Mouse (Mus musculus): Measurements from ENCODE around the gene Cbfa2t3. TPM values are rescaled to one million over a fixed set of nuclear protein-coding genes. Genes with fewer than 3 reads are reported as not detected.

The Cbfa2t3 gene
- total RNA-seq, 2 experiments from 2014 or later, result 11.3 to 12.0 TPM

DNA sequence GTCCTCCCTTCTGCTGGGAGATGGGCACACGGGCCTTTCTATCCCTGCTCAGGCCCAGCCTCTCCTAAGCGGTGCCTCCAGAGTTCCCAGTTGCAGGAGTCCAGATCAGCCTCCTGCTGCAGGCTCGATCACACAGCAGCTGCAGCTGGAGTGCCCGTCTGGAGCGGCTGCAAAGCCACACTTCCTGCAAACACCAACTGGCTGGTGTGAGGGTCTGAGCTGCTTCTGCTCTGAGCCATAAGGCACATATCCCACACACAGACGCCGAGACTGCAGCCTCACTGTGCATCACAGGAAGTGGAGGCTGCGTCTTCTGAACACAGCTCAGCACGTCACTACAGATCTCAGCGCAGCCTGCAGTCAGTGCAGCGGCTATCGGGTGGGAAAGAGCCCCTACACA, 32.1 kb downstream of the Cbfa2t3 start:
- no peak for DNase-seq (ENCODE audit: low spot score in 2 of 2)

DNA sequence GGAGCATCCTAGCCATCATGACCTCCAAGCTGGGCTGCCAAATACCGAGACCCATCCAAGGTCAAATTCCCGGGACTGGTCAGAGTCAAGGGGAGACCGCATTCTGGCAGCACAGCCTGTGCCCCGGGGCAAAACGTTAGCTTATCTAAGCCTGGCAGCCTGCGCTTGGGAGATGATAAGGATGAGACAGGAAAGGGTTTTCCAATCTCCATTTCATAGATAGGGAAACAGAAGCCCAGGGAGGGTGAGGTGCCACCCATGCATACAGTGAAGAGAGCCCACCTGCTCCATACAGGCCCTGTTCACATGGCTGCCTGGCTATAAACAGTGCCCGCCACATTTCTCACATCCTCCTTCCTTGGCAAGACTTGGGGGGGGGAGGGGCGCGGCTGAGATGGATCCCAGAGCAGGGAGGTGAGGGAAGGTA, 32.6 kb downstream of the Cbfa2t3 start:
- DNase-seq (ENCODE audit: low spot score in 2 of 2), result no peak

DNA sequence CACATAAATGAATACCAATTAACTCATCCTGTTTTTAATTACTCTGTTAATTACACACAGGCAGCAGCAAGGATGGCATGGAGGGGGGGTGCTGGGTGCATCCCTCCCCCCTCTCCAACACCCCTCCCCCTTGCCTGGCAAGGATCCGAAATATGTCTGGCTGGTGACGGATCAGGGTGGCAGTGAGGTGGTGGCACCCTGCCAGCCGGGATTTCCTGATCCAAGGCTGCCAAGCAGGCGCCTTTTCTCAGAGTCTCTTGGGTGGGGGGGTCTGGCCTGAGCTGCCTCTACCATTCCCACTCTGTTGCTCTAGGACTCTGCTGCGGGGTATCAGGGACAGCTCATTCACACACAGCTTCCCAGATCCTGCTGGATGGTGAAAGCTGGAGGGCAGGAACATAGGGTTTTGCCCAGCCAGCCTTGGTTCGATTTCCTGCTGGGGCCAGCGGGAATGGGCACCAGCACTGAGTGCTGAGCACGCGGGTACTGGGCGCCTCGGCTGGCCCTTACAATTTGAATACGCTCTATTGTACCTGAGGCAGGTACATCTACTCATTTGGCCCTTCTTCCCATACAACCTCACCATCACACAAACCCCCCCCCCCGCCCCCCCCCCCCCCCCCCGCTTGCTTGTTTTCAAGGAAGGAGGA, 33.1 kb downstream of the Cbfa2t3 start:
- peak in 1 of 2 experiments; percentile 58 for DNase-seq (ENCODE audit: low spot score in 2 of 2)

DNA sequence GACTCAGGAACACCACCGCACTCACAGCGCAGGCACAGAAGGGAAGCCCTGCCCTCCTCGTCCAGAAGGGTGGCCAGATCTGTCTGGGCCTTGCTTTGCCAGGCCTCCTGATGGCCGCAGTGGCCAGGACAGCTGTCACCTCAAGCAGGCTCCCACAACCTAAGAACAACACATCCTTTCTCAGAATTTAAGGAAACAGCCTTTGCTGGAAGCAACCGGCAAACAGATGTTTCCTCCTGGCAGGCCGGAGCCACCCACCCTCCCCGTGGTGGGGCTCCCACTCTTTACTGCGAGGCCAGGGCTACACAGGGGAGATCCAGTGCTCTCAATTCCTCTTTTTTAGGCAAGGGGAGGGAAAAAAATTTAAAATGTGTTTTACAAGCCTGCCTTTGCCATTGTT, 33.7 kb downstream of the Cbfa2t3 start:
- DNase-seq (ENCODE audit: low spot score in 2 of 2), result no peak

DNA sequence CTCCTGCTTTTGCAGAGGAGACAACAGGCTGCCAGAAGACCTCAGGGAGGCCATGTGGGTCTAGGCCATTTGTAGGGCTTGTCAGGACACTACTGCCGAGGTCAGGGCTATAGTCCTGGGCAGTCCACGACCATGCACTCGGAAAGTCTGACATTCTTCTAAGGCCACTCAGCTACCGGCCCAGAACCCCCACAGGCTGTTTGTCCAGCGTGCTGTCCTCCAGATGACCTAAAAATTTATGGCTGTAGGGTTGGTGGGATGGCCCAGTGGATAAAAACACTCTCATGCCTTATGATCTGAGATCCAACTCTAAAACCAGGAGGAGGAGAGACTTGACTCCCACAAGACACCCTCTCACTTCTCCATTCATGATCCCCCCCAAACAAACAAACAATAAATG, 35.2 kb downstream of the Cbfa2t3 start:
- no peak for DNase-seq (ENCODE audit: low spot score in 2 of 2)

DNA sequence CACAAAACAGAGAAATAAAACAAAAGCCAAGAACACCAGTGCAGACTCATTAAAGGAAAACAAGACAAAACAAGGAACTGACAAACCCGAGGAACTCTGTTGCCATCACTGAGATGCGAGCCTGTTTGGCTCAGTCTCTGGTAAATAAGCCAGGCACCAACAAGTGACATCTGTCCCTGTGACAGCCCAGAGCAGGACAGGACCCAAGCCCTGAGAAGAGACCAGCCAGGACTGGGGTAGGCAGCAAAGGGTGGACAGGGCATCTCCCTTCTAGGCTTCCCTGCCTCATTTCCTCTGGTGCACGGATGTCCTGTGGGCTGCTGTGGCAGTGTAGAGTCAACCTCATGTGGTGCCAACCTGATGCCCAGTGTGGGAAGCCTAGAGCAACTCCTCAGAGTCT, 35.8 kb downstream of the Cbfa2t3 start:
- no peak for DNase-seq (ENCODE audit: low spot score in 2 of 2)

DNA sequence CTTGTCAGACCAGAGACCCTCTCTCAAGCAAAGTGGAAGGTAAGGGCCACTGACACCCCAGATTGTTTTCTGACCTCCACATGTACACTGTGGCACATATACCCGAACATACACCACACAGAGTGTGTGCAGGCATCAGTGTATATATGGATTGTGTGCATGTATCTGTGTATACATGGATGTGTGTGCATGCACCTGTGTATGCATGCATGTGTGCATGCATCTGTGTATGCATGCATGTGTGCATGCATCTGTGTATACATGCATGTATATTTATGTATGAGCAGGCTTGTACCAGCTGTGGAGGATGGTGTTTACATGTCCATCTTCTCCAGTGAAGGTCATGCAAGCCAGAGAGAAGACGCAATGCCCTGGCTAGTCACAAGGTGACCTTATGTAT, 37.0 kb downstream of the Cbfa2t3 start:
- DNase-seq (ENCODE audit: low spot score in 2 of 2), result no peak

DNA sequence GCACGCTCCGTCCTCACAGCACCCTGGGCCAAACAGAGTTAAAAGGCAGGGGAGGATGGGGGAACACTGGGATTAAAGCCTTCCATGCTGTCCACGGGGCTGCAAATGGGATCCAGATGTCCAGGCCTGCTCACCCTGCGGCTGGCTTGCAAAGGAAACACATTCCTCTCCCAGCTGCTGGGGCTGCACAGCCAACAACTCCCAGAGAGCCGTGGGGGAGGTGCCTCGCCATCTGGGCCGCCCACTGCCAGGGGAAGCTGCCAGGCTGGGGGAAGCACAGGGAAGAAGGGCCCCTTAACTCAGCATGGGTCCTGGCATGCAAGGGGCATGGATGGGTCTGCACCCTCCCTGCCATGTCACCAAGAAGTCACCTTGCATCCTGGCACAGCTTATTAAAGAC, 37.8 kb downstream of the Cbfa2t3 start:
- no peak for DNase-seq (ENCODE audit: low spot score in 2 of 2)

DNA sequence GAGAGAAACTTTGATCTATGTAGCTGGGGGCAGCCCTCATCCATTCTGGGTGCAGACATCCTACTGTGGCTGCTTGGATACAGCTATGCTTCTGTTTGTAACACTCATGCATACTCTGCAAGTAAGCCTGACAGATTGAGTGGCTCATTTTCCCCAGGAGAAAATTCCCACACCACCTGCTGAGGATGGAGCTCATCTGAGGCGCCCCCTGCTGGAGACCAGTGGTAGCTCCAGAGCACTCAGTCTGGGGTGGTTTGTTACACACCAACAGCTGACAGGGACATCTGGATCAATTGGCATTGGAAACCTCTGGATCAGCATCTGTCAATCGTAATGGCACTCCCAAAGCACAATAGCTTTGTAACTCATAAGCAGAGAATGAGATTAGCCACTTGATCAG, 38.9 kb downstream of the Cbfa2t3 start:
- DNase-seq (ENCODE audit: low spot score in 2 of 2), result no peak

DNA sequence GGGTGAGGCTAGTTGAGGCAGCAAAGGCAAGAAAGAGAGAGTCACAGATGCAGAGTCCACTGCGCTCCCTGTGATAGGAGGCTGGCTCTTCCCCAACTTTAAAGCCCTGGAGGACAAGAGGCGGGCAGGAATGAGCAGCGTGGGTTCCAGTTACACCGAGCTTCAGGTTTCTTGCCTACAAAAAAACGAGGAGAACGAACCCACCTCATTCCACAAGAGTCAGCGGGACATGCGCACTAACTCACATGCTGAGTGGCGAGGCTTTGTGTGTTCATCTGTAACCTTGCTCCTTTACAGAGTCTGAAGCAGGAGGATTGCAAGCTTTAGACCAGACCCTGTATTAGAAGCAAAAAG, 40.1 kb downstream of the Cbfa2t3 start:
- DNase-seq (ENCODE audit: low spot score in 2 of 2), result no peak

DNA sequence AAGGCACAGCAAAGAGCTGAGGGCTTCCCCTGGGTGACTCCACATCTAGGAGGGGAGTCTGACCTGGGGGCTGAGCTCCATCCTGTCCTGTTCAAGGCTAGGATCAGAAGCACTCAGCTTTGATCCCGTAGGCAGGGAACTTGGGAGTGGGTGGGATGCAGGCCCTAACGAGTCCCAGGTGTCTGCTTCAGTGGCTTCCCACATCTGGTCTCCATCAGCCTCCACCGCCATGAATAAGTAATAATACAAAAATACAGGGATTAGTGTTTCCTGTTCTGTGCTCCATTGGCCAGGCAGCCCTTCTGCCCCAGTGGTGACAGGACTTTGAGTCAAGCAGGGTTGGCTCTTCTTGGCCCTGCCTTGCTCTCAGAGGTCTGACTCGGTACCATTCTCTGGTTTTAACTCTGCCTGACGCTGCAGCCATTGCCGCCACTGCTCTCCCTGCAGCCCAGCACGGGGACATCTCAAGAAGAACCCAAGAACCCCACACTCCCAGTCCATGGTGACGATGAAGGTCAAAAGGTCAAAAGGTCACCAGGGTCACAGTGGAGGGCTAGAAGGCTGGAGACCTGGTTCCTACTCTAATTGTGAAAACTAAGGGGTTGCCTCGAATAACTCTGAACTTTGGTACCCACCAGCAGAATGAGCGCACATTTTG, 40.6 kb downstream of the Cbfa2t3 start:
- DNase-seq (ENCODE audit: low spot score in 2 of 2), result no peak

DNA sequence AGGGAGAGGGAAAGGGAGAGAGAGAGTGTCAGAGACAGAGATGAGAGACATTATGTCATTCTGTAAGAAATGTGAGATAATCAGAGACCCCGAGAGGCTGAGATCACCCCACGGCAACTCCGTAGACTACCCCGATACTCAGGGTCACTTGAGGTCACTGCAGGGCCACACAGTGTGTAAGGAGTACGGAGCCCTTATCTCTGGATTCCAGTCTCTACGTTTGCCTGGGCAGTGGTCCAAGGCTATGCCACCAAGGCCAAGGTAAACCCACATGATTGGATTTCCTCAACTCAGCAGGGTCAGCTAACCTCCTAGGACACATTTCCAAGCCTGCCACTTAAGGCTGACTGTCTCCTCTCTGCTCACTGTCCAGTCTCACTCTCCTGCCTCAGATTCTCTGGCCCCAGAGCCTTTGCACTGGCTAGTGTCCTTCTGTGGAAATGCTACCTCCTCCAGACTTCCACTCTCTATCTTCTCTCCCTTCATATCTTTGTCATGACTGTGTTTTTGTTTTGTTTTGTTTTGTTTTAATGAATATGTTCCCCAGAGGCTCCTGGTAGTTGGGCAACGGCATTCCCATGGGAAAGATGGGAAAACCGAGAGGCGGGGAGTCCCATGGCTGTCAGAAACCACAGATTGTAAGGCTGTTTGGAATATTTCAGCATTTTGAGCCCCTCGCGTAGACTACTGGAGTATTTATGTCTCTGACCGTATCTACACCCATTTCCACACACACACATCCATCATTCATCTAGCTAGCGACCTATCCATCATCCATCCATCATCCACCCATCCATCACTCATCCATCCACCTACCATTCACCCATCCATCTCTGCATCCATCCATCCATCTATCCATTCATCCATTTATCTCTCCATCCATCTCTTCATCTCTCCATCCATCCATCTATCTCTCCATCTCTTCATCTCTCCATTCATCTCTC, 42.6 kb downstream of the Cbfa2t3 start:
- DNase-seq (ENCODE audit: low spot score in 2 of 2), result peak in 1 of 2 experiments; percentile 49

DNA sequence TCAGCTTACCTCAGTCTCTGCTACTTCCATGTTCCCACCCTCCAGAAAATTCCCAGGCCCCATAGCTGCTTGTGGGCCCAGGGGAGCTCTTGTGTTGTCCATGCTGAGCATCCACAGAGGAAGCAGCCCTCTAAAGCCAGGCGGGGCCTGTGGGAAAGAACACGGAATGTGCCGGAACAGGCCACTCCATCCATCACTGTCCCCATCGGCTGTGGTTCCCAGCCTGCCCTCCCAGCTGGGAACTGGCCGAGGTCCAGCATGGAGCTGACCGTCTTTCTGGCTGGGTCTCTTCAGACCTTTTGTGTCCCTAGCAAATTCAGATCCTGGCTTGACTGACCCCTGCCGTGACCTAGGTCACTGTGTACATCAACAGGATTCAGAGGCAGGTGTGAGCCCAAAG, 44.1 kb downstream of the Cbfa2t3 start:
- DNase-seq (ENCODE audit: low spot score in 2 of 2), result no peak

DNA sequence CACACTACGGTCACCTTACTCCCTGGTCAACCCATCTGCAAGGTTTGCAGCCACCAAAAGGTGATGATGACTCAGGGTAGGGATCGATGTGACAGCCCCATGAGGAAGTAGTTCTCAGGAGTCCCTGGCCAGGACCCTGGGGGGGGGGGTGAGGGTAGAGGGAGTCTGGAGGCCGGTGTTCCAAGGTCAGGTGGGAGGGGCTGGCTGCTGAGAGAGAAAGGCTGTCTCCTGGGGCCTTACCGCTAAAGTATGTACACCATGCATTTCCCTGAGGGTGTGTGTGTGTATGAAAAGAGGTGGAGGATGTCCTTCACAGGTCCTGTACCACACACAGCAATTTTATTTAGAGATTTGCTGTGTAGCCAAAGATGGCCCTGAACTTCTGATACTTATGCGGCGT, 46.3 kb downstream of the Cbfa2t3 start:
- no peak for DNase-seq (ENCODE audit: low spot score in 2 of 2)

DNA sequence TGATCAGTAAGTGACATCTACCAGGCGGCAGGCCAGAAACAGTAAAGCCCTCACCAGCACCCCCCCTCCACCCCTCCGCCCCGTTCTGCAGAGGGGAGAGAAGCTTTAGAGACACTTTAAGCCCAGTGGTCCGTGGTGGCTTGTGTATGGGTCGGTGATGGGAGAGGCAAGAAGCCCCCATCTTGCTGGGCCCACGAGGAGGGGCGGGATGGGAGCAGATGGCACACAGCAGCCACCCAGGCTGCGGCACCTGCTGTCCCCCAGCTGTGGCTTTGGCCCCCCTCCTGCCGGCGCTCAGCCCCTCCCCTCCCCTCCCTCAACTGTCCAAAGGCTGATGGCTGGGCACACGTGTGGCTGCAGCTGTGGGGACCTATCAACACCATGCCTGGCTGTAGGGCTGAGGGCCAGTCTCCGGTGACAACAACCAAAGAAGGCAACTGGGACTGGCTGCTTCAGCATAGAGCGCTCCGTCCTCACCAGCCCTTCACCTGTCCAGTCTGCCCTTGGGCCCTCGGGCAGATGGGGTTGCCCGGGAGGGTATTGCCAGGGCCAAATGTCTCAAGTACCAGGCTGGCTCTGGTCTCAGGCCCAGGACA, 47.5 kb downstream of the Cbfa2t3 start:
- no peak for DNase-seq (ENCODE audit: low spot score in 2 of 2)

DNA sequence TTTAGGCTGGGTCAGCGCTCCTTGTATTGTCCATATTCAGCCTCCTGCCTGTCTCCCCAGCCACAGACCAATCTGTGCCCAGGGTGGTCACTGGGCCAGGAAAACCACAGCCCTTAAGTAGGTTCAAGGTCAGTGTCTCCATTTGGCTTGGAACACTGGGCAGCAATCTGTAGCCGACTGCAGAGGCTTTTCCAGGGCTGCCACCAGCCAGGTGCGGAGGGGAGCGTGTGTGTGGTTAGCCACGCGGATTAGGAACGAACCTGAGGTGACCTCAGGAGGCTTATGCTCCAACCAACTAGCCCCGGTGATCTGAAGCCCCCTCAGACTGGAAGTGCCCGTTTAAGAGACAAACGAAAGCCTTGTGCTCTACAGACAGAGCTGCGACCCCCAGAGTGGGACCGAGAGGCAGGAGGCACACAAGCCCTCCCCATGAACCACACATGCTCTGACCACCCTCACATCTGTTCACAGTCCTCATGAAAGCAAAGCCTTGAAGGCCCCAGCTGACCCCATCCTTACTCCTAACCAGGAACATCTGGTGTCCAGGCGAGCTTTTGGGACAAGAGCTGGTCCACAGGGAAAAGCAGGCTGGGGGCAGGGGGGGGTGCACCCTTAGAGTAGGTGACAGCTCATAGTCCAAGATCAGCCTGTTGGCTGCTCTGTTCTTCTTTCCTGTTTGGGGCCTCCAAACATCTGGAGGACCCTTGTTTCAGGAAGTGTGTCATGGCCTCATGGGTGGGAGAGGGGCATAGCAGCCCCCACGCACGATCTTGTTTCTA, 50.5 kb downstream of the Cbfa2t3 start:
- no peak for DNase-seq (ENCODE audit: low spot score in 2 of 2)

DNA sequence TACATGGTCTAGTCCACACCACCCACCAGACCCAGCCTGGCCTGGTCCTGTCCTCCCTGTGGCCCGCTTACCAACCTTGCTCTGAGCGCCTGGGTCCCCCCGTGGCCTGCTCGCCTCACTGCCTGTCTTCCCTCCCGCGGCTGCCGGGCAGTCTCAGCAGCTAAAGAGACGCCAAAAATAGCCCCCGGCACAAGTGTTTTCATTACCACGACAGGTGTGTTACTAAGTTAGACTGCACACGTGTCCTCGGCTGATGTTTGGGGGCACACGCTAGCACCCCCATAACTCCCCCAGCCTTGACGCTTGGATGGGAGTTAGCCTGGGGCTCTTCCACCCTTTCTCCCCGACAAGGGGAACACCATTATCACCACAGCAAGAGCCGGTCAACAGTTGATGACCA, 52.6 kb downstream of the Cbfa2t3 start:
- DNase-seq (ENCODE audit: low spot score in 2 of 2), result no peak

DNA sequence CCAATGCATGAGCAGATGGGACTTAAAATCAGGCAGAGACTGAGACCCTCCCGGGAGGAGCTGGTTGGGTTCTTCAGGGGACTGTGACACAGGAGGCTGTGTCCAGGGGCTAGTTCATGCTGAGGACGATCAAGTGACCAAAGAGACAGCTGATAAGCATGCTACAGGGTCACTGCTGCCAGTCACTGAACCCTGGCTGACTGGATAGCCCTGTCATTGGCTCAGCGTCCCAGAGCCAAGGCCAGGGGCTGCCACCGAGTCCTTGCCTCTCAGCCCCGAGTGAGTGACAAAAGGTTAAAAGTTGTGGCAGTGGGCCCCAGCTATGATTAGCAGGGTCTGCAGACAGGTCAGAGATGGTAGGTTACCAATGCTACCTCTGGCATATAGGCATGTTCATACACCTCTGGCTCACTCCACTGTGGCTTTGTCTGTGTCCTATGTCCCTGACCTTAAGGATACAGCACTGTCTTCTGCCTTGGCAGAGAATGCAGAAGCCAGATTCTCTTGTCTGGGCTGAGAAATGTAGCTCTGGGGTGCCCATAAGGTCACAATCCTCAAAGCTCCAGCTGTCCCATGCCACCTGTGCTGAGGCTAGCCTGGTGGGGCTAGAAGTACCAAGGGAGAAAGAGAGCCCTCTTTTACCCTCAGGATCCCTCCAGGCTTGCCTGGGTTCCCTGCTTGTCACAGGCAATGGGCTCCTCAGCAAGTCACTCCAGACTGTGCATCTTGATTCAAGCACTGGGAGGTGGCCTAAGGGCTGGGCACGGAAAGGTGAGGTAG, 54.5 kb downstream of the Cbfa2t3 start:
- no peak for DNase-seq (ENCODE audit: low spot score in 2 of 2)

DNA sequence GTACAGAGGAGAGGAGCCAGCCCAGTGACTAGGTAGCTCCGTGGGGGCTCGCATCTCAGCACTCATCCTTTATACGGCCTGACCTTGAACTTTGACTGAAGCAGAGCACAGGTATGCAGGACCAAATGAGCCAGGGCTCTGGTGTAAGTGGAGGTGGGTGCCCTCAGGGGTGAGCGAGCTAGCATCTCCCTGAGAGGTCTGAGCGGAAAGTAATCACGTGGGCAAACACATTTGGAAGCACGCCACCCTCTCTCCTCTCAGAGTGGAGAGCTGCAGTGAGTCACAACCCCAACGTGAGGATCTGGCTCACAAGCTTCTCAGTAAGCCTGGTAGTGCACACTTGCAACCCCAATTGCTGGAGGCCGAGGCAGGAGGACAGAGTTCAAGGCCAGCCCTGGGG, 56.8 kb downstream of the Cbfa2t3 start:
- DNase-seq (ENCODE audit: low spot score in 2 of 2), result peak in 1 of 2 experiments; percentile 31

DNA sequence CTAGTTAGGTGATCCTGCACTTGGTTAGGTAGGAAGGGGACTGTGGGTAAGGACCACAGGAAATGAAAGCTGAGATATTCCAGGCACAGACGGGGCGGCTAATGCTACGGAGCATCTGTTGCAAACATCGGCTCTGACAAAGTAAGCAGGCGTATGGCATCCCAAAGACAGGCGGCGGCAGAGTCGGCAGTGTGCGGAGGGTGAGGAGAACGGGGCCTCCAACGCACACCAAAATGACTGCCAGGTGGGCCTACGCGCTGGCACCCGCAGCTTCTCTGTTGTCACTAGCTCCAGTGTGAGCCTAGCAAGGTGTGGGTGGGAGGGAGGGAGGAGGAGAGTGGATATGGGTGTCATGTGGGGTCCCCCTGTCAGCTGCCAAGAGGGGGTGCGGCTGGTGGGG, 57.5 kb downstream of the Cbfa2t3 start:
- no peak for DNase-seq (ENCODE audit: low spot score in 2 of 2)

Data from adrenal gland, postnatal 4 days (tissue).